Mouse (Mus musculus): ENCODE data around the gene Efhb. TPM values are rescaled to one million over a fixed set of nuclear protein-coding genes. Genes with fewer than 3 reads are reported as not detected.

The Efhb gene
- polyA plus RNA-seq, 1 experiment from 2014 or later, result 0.26 TPM

DNA sequence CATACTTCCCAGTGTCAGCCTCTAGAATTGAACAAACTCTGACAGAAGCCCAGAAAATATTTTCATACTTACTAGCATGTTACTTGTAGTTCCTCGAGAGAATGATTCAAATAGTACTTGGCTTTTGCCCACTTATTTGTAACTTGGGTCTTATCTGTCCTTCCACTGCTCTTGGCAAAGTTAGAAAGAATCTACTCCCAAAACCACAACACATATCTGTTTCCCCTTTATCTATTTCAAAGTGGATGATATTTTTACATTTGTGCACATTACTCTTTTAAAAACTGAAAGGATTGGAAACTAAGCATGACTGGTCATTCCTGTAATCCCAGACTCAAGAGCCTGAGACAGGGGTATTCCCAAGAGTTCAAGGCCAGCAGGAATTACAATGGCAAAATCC, 6.4 kb downstream of the Efhb start:
- DNase-seq (ENCODE audit: low spot score), result no peak
- H3K4me3 ChIP-seq, result no peak overlapping the region
- H3K4me1 ChIP-seq, result no peaks in the 10 kb centered on the region
- 83% methylated on average over 1 of the region's 1 CpGs for WGBS
- no peaks in the 10 kb centered on the region for H3K9me3 ChIP-seq (replicated peaks)
- H3K36me3 ChIP-seq, result no peaks in the 10 kb centered on the region
- no peak overlapping the region for H3K27ac ChIP-seq
- no peaks in the 10 kb centered on the region for H3K27me3 ChIP-seq (ENCODE audit: low read depth, poor library complexity, severe bottlenecking)

DNA sequence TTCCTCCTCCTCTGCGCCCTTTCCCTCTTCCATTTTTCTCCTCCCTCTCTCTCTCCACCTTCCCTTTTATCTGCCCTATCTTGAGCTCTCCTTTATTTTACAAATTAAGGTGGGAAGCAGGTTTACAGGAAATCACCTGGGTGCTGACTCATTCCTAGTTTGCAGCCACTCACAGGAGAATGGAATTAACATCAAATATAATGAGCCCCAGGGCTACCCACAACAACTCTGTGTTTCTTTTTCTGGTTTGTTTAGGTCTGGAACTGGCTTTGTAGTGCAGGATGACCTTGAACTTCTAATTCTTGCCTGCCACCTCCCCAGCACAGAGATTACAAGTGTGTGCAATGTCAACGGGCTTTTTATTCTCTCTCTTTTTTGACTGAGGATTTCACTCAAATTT, 7.0 kb downstream of the Efhb start:
- Histone ChIP-seq H3K4me1 (no peaks in the 10 kb centered on the region), H3K27me3 (ENCODE audit: low read depth, poor library complexity, severe bottlenecking) (no peaks in the 10 kb centered on the region), H3K9me3 (replicated peaks) (no peaks in the 10 kb centered on the region), H3K36me3 (no peaks in the 10 kb centered on the region), H3K4me3 (no peak overlapping the region), H3K27ac (no peak overlapping the region)
- no peak for DNase-seq (ENCODE audit: low spot score)
- WGBS, result 86% methylated on average over 2 of the region's 2 CpGs

DNA sequence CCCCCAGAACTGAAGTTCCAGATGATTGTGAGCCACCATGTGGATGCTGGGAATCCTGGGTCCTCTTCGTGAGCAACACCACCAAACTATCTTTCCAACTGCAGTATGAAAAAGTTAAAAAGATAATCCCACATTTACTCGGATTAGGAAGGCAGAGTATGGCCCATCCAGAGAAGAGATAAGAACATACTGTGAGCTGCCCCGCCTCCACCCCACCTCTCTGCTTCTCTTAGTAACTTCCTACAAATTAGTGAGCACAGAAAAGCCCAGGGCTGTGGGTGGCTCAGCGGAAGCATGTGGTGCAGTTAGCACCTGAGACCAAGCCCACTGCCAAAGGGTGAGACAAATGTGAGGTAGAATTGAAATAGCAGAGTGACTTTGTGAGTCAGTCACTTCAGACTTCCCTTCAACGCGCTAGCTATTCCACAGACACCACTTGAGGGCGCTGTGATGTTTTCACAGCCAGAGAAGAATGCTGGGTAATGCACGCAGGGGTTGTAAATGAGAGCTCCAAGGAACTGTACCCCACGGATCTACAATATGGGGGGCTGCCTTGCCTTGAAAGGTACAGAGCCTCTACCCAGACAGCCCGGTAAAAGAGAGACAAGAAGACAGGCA, 60.3 kb downstream of the Efhb start:
- DNase-seq (ENCODE audit: low spot score), result no peak
- no peaks in the 10 kb centered on the region for H3K27me3 ChIP-seq (ENCODE audit: low read depth, poor library complexity, severe bottlenecking)
- WGBS, result 43% methylated on average over 10 of the region's 10 CpGs

DNA sequence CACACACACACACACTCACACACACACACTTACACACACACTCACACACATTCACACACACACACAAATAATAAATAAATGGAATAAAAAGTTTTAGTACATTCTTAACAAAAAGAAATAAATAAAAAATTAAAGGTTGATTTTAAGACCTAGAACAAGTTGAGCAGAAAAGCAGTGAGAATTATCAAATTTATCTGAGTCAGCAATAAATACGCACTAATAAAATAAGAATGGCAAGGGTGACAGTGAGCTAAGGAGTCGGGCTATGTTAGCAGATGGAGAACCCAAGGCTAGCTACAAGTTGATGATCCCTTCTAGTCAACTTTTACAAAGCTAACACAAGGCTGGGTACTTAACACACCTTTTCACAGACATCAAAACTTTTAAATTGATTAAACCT, 69.9 kb downstream of the Efhb start:
- no peak overlapping the region for H3K27ac ChIP-seq
- H3K4me3 ChIP-seq, result no peak overlapping the region
- DNase-seq (ENCODE audit: low spot score), result no peak
- 90% methylated on average over 2 of the region's 2 CpGs for WGBS
- H3K9me3 ChIP-seq (replicated peaks), result no peaks in the 10 kb centered on the region
- H3K4me1 ChIP-seq, result no peaks in the 10 kb centered on the region
- no peaks in the 10 kb centered on the region for H3K36me3 ChIP-seq
- H3K27me3 ChIP-seq (ENCODE audit: low read depth, poor library complexity, severe bottlenecking), result no peaks in the 10 kb centered on the region

More for the DNA sequence above, 60.3 kb downstream of the Efhb start:
- Histone ChIP-seq H3K36me3 (no peaks in the 10 kb centered on the region), H3K9me3 (replicated peaks) (no peaks in the 10 kb centered on the region), H3K4me1 (no peaks in the 10 kb centered on the region), H3K4me3 (no peak overlapping the region), H3K27ac (no peak overlapping the region)

DNA sequence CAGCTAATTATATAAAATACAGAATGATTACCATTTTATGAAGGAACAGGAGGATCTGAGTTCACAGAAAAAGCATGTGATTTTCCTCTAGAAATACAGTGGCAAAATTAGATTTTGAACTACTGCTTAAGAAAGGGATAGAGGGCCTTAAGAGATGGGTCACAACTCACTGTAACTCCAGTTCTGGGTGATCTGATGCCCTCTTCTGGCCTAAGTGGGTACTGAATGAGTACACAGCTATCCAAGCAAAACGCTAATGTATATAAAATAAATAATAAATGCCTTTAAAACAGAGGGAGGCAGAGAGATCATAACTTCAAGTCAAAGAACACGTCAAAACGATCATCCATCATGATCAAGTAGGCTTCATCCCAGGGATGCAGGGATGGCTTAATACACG, 73.6 kb downstream of the Efhb start:
- Histone ChIP-seq H3K4me1 (no peaks in the 10 kb centered on the region), H3K27ac (no peak overlapping the region), H3K4me3 (no peak overlapping the region), H3K27me3 (ENCODE audit: low read depth, poor library complexity, severe bottlenecking) (no peaks in the 10 kb centered on the region), H3K36me3 (no peaks in the 10 kb centered on the region), H3K9me3 (replicated peaks) (no peaks in the 10 kb centered on the region)
- DNase-seq (ENCODE audit: low spot score), result no peak
- WGBS, result 51% methylated on average over 4 of the region's 4 CpGs

DNA sequence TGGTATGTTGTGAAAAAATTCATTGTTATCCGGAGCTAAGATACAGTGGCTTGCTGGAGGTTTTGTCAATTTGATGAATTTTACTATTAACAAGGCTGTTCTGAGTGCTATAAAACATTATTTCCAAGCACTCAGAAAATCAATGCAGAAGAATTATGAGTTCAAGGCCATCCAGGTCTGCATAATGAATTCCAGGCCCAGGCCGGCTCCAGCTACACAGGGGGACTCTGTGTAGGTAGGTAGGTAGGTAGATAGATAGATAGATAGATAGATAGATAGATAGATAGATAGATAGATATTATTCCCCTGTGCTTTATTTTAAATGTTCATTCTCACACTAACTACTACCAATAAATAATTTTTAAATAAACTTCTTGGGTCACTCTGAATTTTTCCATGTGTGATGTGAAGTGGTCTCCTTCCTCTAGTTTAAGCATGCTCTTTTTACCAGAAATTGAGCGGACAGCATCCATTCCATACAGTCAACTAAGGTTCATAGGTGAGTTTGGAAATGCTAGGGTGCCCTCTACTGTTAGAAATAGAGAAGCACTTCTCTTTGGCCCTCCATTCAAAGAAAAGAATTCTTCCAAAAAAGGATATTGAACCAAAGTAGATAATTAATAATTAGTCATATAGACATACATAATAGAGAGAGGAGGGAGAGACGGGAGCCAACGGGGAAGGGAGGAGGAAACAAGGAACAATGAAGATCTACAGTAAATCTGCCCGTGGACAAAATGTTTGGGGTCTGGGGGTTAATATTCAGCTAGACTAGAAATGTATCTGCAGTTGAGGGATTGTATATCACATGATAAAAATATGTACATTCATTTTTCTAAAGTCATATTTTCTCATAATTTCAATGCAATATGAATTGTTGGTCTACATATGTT, 75.3 kb downstream of the Efhb start:
- Histone ChIP-seq H3K4me1 (no peaks in the 10 kb centered on the region), H3K27ac (no peak overlapping the region), H3K4me3 (no peak overlapping the region), H3K9me3 (replicated peaks) (no peaks in the 10 kb centered on the region), H3K27me3 (ENCODE audit: low read depth, poor library complexity, severe bottlenecking) (no peaks in the 10 kb centered on the region), H3K36me3 (no peaks in the 10 kb centered on the region)
- DNase-seq (ENCODE audit: low spot score), result no peak
- 61% methylated on average over 6 of the region's 6 CpGs for WGBS

DNA sequence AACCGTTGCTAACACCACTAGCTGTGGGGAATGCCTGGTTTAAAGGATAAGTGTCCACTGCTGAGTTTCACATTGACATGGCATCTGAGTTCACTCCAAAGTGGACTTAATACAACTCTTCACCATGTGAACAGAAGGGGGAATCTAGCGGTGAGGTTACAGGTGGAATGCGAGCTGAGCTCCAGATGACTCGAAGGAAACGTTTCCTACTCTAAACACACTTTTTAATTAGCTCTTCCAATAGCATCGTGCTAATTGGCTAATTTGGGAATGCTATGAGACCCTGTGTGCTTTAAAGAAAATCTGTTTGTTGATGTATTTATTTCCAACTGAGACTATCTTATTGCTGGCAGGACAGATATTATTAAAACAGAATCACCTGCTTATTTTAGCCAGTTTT, 76.3 kb downstream of the Efhb start:
- Histone ChIP-seq H3K27me3 (ENCODE audit: low read depth, poor library complexity, severe bottlenecking) (no peaks in the 10 kb centered on the region), H3K9me3 (replicated peaks) (no peaks in the 10 kb centered on the region), H3K36me3 (no peaks in the 10 kb centered on the region), H3K4me3 (no peak overlapping the region), H3K27ac (no peak overlapping the region), H3K4me1 (no peaks in the 10 kb centered on the region)
- 74% methylated on average over 6 of the region's 6 CpGs for WGBS
- DNase-seq (ENCODE audit: low spot score), result no peak

DNA sequence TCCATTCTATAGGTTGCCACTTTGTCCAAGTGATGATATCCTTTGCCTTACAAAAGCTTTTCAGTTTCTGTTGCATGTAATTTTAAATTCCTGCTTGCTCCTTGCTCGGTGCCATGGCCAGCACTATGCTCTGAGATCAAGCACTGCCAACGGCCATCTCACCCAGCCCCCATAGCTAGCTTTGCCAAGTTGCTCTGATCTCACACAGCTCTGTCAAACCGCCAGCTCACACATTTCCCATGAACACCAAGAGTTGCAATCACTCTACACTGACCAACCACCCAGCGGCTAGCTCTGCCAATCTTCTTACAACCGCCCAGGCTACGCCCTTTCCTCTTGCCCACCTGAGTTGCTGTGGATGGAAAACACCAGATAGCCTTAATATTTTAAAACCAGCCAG, 99.0 kb downstream of the Efhb start:
- 91% methylated on average over 6 of the region's 6 CpGs for WGBS
- Histone ChIP-seq H3K4me1 (no peaks in the 10 kb centered on the region), H3K27me3 (ENCODE audit: low read depth, poor library complexity, severe bottlenecking) (no peaks in the 10 kb centered on the region), H3K4me3 (no peak overlapping the region), H3K9me3 (replicated peaks) (no peaks in the 10 kb centered on the region), H3K36me3 (no peaks in the 10 kb centered on the region), H3K27ac (no peak overlapping the region)
- DNase-seq (ENCODE audit: low spot score), result no peak

Other genes with a start within 250 kb of the Efhb start
- gene Rab5a, start 15.9 kb upstream of the Efhb start, polyA plus RNA-seq (2016; fragmentation: Nextera tagmentation; extraction: Ambion mirVana), result 60.5 and 70.4 TPM in 2 replicates
- 0.24 and 0.49 TPM in 2 replicates for gene Pp2d1, start 76.1 kb upstream of the Efhb start, polyA plus RNA-seq (2016; fragmentation: Nextera tagmentation; extraction: Ambion mirVana)
- 1.1 and 2.7 TPM in 2 replicates for gene Kat2b, start 103.5 kb upstream of the Efhb start, polyA plus RNA-seq (2016; fragmentation: Nextera tagmentation; extraction: Ambion mirVana)
- 45.1 and 46.0 TPM in 2 replicates for gene Sgo1, start 226.0 kb upstream of the Efhb start, polyA plus RNA-seq (2016; fragmentation: Nextera tagmentation; extraction: Ambion mirVana)